Mouse (Mus musculus): ENCODE measurements around the gene Ankrd65. TPM values are rescaled to one million over a fixed set of nuclear protein-coding genes. Genes with fewer than 3 reads are reported as not detected.

Ankrd65 gene
- not detected for total RNA-seq (2023)

GRCm38 (mm10) chr4:155790021-155790489 is at the start of gene Ankrd65:
Ankrd65 (plus strand) TSS chr4:155790439.

GRCm38 (mm10) chr4:155760613-155761355 is 29.5 kb upstream of the Ankrd65 start, which contains the start of gene Atad3a:
Atad3a (minus strand) TSS chr4:155761093.

DNA sequence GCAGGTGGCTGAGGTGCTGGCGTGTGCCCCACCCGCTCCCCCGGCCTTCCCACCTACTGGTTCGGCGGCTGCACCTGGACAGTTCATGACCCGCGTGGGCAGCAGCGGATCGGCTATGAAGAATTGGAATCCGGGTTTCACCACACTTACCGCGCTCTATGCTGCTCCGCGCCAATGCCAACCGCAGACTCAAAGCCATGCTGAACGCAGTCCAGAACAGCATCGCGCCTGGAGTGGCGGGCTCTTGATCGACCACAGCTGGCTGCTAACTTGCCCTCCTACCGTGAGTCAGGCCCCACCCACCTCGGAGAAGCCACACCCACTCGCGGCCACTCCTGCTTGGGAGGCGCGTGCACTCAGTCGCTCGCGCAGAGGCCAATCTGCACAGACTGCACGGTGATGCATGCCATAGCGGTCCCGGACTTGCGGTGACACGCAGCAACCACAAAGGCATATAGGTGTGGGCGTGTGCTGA is 15.9 kb upstream of the Ankrd65 start, which contains the start of gene Vwa1:
Vwa1 (minus strand) TSS at position 419 of the 475 bp plus-strand sequence.

GRCm38 (mm10) chr4:155785819-155786218 is 4.4 kb upstream of the Ankrd65 start, which contains the start of gene Tmem88b:
Tmem88b (minus strand) TSS chr4:155785874.

GRCm38 (mm10) chr4:155802741-155803339 is 12.6 kb downstream of the Ankrd65 start, which contains the start of gene Mrpl20:
Mrpl20 (plus strand) TSS chr4:155802878.

DNA sequence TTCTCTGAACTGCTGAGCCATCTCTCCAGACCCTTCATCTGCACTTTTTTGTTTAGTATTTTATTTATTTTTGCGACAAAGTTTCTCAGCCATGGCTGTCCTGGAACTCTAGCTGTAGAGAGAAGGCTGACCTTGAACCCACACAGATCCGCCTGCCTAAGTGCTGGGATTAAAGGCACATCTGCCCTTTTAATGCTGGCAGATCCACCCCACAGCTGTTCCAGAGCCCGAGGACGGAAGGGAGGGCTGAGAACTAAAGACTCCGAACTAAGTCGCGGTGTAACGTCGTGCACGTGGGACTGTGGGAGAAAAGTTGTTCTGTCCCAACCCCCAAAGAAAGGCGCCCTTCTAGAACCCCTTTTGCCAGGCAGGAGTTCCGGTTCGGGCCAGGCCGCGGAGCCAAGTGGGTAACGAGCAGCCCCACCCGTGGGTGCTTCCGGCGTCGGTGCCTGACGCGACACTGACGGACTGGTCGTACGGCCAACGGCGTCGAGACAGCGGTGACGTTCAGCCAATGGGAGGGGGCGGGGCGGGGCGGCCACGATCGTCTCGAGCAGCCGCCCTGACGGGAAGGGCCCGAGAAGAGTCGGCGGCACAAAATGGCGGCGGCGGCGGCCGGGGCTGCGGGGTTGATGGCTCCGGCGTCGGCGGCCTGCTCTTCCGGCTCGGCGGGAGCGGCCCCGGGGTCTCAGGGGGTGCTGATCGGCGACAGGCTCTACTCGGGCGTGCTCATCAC is 21.9 kb downstream of the Ankrd65 start, which contains the start of gene Ccnl2:
Ccnl2 (plus strand) TSS at position 561 of the 736 bp plus-strand sequence.

GRCm38 (mm10) chr4:155831205-155831766 is 41.0 kb downstream of the Ankrd65 start, which contains the start of gene Aurkaip1:
Aurkaip1 (plus strand) TSS chr4:155831272.

GRCm38 (mm10) chr4:155839483-155839910 is 49.3 kb downstream of the Ankrd65 start, which contains the start of gene Mxra8:
Mxra8 (plus strand) TSS chr4:155839680.

DNA sequence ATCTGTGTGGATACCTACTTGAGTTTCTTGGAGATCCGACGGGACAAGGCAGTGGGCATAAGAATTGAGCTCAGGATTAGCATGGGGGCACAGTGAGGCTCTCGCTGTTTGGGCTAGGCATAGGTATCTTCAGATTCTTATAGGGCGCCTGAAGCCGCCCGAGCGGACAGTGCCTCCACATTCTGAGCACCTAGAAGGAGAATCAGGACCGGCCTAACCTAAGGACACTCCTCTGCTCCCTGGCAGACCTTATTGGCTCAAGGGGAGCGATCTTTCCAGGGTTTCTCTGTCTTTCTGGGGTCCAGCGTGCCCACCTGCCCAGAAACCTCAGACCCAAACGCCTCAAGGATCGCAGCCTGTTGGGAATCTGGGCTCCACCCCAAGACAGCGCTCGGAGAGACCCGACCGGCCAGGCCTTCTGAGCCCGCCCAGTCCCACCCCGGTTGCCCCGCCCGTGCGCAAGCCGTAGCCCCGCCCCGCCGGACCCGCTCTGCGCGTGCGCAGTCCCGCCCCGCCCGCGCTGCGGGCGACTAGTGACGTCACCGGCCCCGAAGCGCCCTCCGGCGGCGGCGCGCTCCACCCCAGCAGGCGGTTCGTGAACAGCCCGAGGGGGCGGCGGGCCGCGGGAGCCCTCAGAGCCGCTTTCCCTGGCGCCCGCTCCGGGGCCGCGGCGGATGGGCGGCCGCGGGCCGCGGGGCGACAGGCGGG is 56.8 kb downstream of the Ankrd65 start, which contains the start of gene Dvl1:
Dvl1 (plus strand) TSS at position 532 of the 708 bp plus-strand sequence.

Other genes with a start within 250 kb of the Ankrd65 start
- gene Nadk, start 228.1 kb upstream of the Ankrd65 start, total RNA-seq (2023): 100 to 1,000 TPM; 507 to 539 TPM
- 10 to 100 TPM; 14.0 to 16.4 TPM for gene Slc35e2, start 189.0 kb upstream of the Ankrd65 start, total RNA-seq (2023)
- 100 to 1,000 TPM in 1 of 2 experiments, 10 to 100 TPM in 1; 95.9 to 117 TPM for gene Cdk11b, start 165.6 kb upstream of the Ankrd65 start, total RNA-seq (2023)
- gene Gm10563, start 145.0 kb upstream of the Ankrd65 start, total RNA-seq (2023): not detected
- gene Mmp23, start 137.1 kb upstream of the Ankrd65 start, total RNA-seq (2023): under 1 TPM in 1 of 2 experiments, not detected in 1; 0.36 TPM
- gene Mib2, start 121.2 kb upstream of the Ankrd65 start, total RNA-seq (2023): 10 to 100 TPM; 39.5 to 42.6 TPM
- gene Fndc10, start 96.1 kb upstream of the Ankrd65 start, total RNA-seq (2023): 1 to 10 TPM; 2.2 to 2.7 TPM
- gene Ssu72, start 85.6 kb upstream of the Ankrd65 start, total RNA-seq (2023): 10 to 100 TPM; 73.7 to 74.0 TPM
- gene Tmem240, start 55.6 kb upstream of the Ankrd65 start, total RNA-seq (2023): 1 to 10 TPM in 1 of 2 experiments, under 1 TPM in 1; 0.88 to 1.4 TPM
- 10 to 100 TPM; 24.2 to 24.6 TPM for gene Atad3a, start 29.3 kb upstream of the Ankrd65 start, total RNA-seq (2023)
- gene Vwa1, start 15.7 kb upstream of the Ankrd65 start, total RNA-seq (2023): under 1 TPM in 1 of 2 experiments, not detected in 1; 0.21 TPM
- not detected for gene Tmem88b, start 4.6 kb upstream of the Ankrd65 start, total RNA-seq (2023)
- 10 to 100 TPM; 51.0 to 54.8 TPM for gene Mrpl20, start 12.4 kb downstream of the Ankrd65 start, total RNA-seq (2023)
- 100 to 1,000 TPM; 158 to 164 TPM for gene Ccnl2, start 22.1 kb downstream of the Ankrd65 start, total RNA-seq (2023)
- 10 to 100 TPM; 58.6 to 66.6 TPM for gene Aurkaip1, start 40.8 kb downstream of the Ankrd65 start, total RNA-seq (2023)
- 1 to 10 TPM in 1 of 2 experiments, under 1 TPM in 1; 0.50 to 1.3 TPM for gene Mxra8, start 49.2 kb downstream of the Ankrd65 start, total RNA-seq (2023)
- gene Dvl1, start 57.0 kb downstream of the Ankrd65 start, total RNA-seq (2023): 10 to 100 TPM; 41.4 to 45.3 TPM
- under 1 TPM; 0.58 to 0.84 TPM for gene Tas1r3, start 72.9 kb downstream of the Ankrd65 start, total RNA-seq (2023)
- 10 to 100 TPM in 1 of 2 experiments, 1 to 10 TPM in 1; 7.6 to 15.4 TPM for gene Cptp, start 79.0 kb downstream of the Ankrd65 start, total RNA-seq (2023)
- gene Ints11, start 79.1 kb downstream of the Ankrd65 start, total RNA-seq (2023): 10 to 100 TPM; 32.4 to 38.0 TPM
- 10 to 100 TPM; 23.1 to 25.2 TPM for gene Pusl1, start 101.3 kb downstream of the Ankrd65 start, total RNA-seq (2023)
- gene Acap3, start 101.4 kb downstream of the Ankrd65 start, total RNA-seq (2023): 10 to 100 TPM; 57.8 to 64.3 TPM
- gene Ube2j2, start 153.4 kb downstream of the Ankrd65 start, total RNA-seq (2023): 100 to 1,000 TPM; 105 to 114 TPM
- 1 to 10 TPM; 2.9 to 9.5 TPM for gene C1qtnf12, start 171.9 kb downstream of the Ankrd65 start, total RNA-seq (2023)
- gene B3galt6, start 202.2 kb downstream of the Ankrd65 start, total RNA-seq (2023): 1 to 10 TPM; 1.7 to 2.4 TPM
- 100 to 1,000 TPM; 142 to 157 TPM for gene Sdf4, start 202.4 kb downstream of the Ankrd65 start, total RNA-seq (2023)
- 1 to 10 TPM; 1.5 to 2.2 TPM for gene Tnfrsf4, start 223.4 kb downstream of the Ankrd65 start, total RNA-seq (2023)
- 1 to 10 TPM; 2.7 to 3.6 TPM for gene Tnfrsf18, start 235.7 kb downstream of the Ankrd65 start, total RNA-seq (2023)